Mouse (Mus musculus) adrenal gland, adult 18-20 months (tissue): Measurements from ENCODE around the gene AY358078. TPM values are rescaled to one million over a fixed set of nuclear protein-coding genes. Genes with fewer than 3 reads are reported as not detected.

Experiments
- DNase-seq, 2 experiments: peaks; one replicate each; pipeline ENCODE4 v3.0.0; 2021 to 2022; ENCODE audit warnings: low spot score in 2 of 2
- microRNA-seq, 2 experiments: library from miRNA; unstranded; fragments of <30 nt; microRNA quantifications; one replicate each; pipeline ENCODE4 v1.2.0; 2021; ENCODE audit warnings: borderline number of aligned reads in 2 of 2
- total RNA-seq, 2 experiments: library from RNA; stranded (reverse); gene quantifications; 1 replicate in 1 of 2; 2 replicates in 1 of 2; pipeline ENCODE4 v1.2.3; 2021

Gene AY358078
- total RNA-seq, 2 experiments from 2014 or later = not detected

GRCm38 (mm10) chr14:51871741-51872140 is 71.9 kb downstream of the AY358078 start:
- DNase-seq = peak; percentile 48 to 70

Small RNA genes lying within 50 kb of the gene (microRNA-seq; reads per million reads assigned to microRNA genes)
- gene Gm27375 = 0 reads per million in 2 experiments

Other genes starting within 250 kb of the AY358078 start
- gene Gm5622, start 247.3 kb upstream of the AY358078 start, total RNA-seq = not detected
- gene Gm17175, start 226.0 kb upstream of the AY358078 start, total RNA-seq = not detected
- gene Gm17174, start 207.9 kb upstream of the AY358078 start, total RNA-seq = not detected
- not detected for gene Gm17078, start 188.7 kb upstream of the AY358078 start, total RNA-seq
- not detected for gene Gm4181, start 164.4 kb upstream of the AY358078 start, total RNA-seq
- gene Gm17079, start 104.6 kb upstream of the AY358078 start, total RNA-seq = not detected
- gene Gm5800, start 82.9 kb upstream of the AY358078 start, total RNA-seq = not detected
- not detected for gene Ang4, start 26.5 kb upstream of the AY358078 start, total RNA-seq
- gene Ear6, start 53.7 kb downstream of the AY358078 start, total RNA-seq = not detected
- gene Mettl17, start 84.8 kb downstream of the AY358078 start, total RNA-seq = 10 to 100 TPM; 30.5 to 36.3 TPM
- 1 to 10 TPM in 1 of 2 experiments, under 1 TPM in 1; 0.56 to 1.3 TPM for gene Slc39a2, start 92.8 kb downstream of the AY358078 start, total RNA-seq
- gene Ndrg2, start 114.1 kb downstream of the AY358078 start, total RNA-seq = 100 to 1,000 TPM; 256 to 257 TPM
- not detected for gene Tppp2, start 118.4 kb downstream of the AY358078 start, total RNA-seq
- not detected for gene Rnase13, start 122.7 kb downstream of the AY358078 start, total RNA-seq
- gene Arhgef40, start 184.7 kb downstream of the AY358078 start, total RNA-seq = 10 to 100 TPM; 37.8 to 39.7 TPM
- 1 to 10 TPM; 2.1 to 2.3 TPM for gene Tmem253, start 215.6 kb downstream of the AY358078 start, total RNA-seq
- gene Zfp219, start 220.7 kb downstream of the AY358078 start, total RNA-seq = 10 to 100 TPM; 53.9 to 61.2 TPM
- not detected for gene Olfr221, start 242.4 kb downstream of the AY358078 start, total RNA-seq